Mouse (Mus musculus): ENCODE results near the gene Gper1. TPM values are rescaled to one million over a fixed set of nuclear protein-coding genes. Genes with fewer than 3 reads are reported as not detected.

The Gper1 gene
- polyA plus RNA-seq, 1 experiment = 4.4 TPM

DNA sequence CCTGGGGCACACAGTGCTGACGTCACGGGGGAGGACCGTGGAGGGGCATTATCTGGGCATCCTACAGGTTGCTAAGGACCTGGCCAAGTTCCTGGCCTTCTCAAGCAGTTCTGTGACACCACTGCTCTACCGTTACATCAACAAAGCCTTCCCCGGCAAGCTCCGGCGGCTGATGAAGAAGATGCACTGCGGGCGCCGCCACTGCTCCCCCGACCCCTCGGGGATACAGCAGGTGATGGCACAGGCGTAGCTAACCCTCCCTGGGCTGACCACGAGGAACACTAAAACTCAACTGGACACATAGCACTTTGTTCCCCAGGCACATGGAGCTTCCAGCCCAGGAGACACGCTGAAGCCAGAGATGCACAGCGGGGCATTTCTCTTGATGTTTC lies 29.8 kb upstream of the Gper1 start:
- DNase-seq = no peak
- TF ChIP-seq POLR2A (IDR thresholded peaks at IDR 0.05; ENCODE audit: borderline replicate concordance, insufficient read depth, low read length) = no peak
- no peak for TF ChIP-seq CTCF (IDR thresholded peaks at IDR 0.05; ENCODE audit: borderline replicate concordance, insufficient read depth, low read depth, low read length)
- WGBS = 83% methylated on average over 16 of the region's 16 CpGs
- Histone ChIP-seq H3K4me3 (replicated peaks; ENCODE audit: insufficient read depth, low read depth, low read length) (no peak overlapping the region), H3K27me3 (ENCODE audit: control insufficient read depth, insufficient read depth, low read length) (no peaks in the 10 kb centered on the region), H3K4me1 (ENCODE audit: control insufficient read depth, insufficient read depth, low read length) (peaks cover 30% of the 10 kb centered on the region), H3K27ac (ENCODE audit: insufficient read depth, low read length) (no peak overlapping the region)

DNA sequence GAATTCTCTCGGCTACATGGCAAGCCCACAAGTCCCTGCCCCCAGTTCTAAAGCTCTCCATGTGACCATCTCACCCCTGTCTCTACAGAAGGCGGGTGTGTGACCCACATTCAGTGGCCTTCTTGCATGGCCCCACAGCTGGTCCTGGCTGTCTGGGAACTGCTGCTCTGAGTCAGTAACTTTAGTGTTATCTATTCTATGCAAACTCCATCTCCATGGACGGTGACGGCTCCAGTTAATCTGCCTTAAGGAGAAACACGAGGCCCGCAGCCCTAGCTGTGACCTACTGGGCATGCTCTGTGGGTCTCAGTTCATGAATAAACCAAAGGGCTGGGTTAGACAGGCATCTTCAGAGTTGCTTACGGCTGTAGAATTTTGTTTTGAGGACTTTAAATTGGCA lies 28.6 kb upstream of the Gper1 start:
- Histone ChIP-seq H3K4me3 (replicated peaks; ENCODE audit: insufficient read depth, low read depth, low read length) (no peak overlapping the region), H3K27me3 (ENCODE audit: control insufficient read depth, insufficient read depth, low read length) (no peaks in the 10 kb centered on the region), H3K27ac (ENCODE audit: insufficient read depth, low read length) (no peak overlapping the region), H3K4me1 (ENCODE audit: control insufficient read depth, insufficient read depth, low read length) (peaks cover 29% of the 10 kb centered on the region)
- no peak for TF ChIP-seq CTCF (IDR thresholded peaks at IDR 0.05; ENCODE audit: borderline replicate concordance, insufficient read depth, low read depth, low read length)
- no peak for TF ChIP-seq POLR2A (IDR thresholded peaks at IDR 0.05; ENCODE audit: borderline replicate concordance, insufficient read depth, low read length)
- no peak for DNase-seq
- WGBS = 82% methylated on average over 7 of the region's 7 CpGs

DNA sequence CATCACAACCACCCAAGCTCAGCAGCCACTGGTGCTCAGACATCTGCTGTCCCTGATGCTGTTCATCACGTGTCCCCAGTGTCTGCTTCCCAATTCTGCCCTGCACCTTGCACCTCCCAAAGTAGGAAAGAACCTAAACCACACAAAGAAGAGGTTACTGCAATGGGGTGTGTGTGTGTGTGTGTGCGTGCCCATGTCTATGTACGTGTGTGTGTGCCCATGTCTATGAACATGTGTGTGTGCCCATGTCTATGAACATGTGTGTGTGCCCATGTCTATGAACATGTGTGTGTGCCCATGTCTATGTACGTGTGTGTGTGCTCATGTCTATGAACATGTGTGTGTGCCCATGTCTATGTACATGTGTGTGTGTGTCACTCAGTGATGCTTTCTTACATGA lies 27.4 kb upstream of the Gper1 start:
- TF ChIP-seq POLR2A (IDR thresholded peaks at IDR 0.05; ENCODE audit: borderline replicate concordance, insufficient read depth, low read length) = no peak
- no peak for TF ChIP-seq CTCF (IDR thresholded peaks at IDR 0.05; ENCODE audit: borderline replicate concordance, insufficient read depth, low read depth, low read length)
- no peak overlapping the region for H3K27ac ChIP-seq (ENCODE audit: insufficient read depth, low read length)
- peaks cover 38% of the 10 kb centered on the region for H3K4me1 ChIP-seq (ENCODE audit: control insufficient read depth, insufficient read depth, low read length)
- DNase-seq = no peak
- H3K27me3 ChIP-seq (ENCODE audit: control insufficient read depth, insufficient read depth, low read length) = no peaks in the 10 kb centered on the region
- 86% methylated on average over 4 of the region's 4 CpGs for WGBS
- no peak overlapping the region for H3K4me3 ChIP-seq (replicated peaks; ENCODE audit: insufficient read depth, low read depth, low read length)

DNA sequence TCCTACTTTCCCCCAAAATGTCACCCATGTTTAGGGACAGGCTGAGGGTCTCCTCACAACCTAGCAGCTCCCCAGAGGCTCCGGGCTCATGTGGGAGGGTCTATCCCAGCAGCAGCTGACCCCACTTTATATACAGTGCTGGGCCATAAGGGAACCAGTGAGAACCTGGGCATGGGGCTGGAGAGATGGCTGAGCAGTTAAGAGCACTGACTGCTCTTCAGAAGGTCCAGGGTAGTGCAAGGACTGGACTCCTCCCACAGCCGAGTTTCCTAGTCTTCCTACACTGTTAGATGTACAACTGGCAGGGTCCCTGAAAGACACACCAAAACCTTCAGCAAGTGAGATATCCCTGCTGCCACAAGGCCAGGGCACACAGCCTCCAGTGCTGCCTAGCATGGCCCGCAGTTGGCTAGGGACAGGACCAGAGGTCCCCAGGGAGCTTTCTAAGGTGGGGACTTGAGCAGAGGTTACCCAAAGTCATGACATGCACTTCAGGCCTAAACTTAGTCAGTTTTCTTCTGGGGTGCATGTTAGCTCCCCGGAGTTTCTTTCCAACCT lies 25.5 kb upstream of the Gper1 start:
- Histone ChIP-seq H3K27ac (ENCODE audit: insufficient read depth, low read length) (no peak overlapping the region), H3K27me3 (ENCODE audit: control insufficient read depth, insufficient read depth, low read length) (no peaks in the 10 kb centered on the region), H3K4me3 (replicated peaks; ENCODE audit: insufficient read depth, low read depth, low read length) (no peak overlapping the region), H3K4me1 (ENCODE audit: control insufficient read depth, insufficient read depth, low read length) (peaks cover 27% of the 10 kb centered on the region)
- WGBS = 93% methylated on average over 4 of the region's 4 CpGs
- no peak for DNase-seq
- TF ChIP-seq POLR2A (IDR thresholded peaks at IDR 0.05; ENCODE audit: borderline replicate concordance, insufficient read depth, low read length) = no peak
- no peak for TF ChIP-seq CTCF (IDR thresholded peaks at IDR 0.05; ENCODE audit: borderline replicate concordance, insufficient read depth, low read depth, low read length)

DNA sequence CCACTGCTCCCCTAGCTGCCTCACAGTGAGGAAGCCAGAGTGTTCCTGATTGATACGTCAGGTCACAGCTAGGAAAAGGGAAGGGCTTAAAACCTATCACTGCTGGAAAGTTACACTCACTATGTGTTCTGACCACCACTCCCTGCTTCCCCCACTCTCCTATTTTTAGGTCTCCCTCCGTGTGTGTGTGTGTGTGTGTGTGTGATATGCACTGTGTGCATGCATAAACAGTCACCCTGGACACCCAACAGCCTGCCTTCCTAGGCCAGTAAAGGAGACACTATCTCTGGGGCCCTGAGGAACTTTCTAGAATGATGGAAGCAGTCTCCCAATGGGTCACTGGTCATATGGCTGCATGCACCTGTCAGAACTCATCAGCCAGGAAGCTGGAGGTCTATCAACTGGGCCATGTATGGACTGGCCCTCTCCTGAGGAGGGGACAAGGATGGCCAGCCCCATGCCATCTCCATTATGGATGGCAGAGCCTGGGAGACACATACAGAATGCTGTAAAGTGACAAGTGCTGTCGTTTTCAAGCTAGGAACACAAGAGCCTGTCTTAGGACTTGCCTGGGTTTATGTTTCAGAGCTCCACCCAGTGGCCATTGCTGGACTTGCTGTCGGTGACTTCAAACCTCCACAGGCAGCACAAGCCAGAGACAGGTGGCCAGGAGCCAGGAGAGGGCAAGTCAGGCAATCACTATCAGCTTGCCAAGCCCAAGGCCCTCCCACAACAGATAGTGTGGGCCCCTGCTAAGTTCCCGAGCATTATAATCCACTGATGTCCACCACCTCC lies 24.8 kb upstream of the Gper1 start:
- no peak overlapping the region for H3K27ac ChIP-seq (ENCODE audit: insufficient read depth, low read length)

DNA sequence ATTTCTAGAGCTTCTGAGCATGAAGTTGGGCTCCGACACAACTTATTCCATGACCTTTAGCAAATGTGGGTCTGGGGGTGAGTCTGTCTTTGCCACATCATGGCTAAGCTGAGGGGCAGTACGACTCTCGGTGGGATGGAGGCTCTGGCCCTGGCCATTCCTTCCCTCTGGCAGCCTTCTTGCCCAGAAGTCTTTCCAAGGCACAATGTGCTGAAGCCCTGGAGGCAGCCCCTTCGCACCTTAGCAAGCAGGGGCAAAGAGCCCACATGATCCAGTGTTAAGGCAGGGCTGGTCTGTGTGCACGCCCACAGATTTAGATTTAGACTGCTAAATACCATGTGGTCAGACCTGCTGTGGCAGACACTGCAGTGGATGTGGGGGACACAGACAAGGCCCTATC lies 24.2 kb upstream of the Gper1 start:
- Histone ChIP-seq H3K27me3 (ENCODE audit: control insufficient read depth, insufficient read depth, low read length) (no peaks in the 10 kb centered on the region), H3K4me3 (replicated peaks; ENCODE audit: insufficient read depth, low read depth, low read length) (no peak overlapping the region), H3K4me1 (ENCODE audit: control insufficient read depth, insufficient read depth, low read length) (peaks cover 31% of the 10 kb centered on the region), H3K27ac (ENCODE audit: insufficient read depth, low read length) (no peak overlapping the region)
- 46% methylated on average over 5 of the region's 5 CpGs for WGBS
- TF ChIP-seq POLR2A (IDR thresholded peaks at IDR 0.05; ENCODE audit: borderline replicate concordance, insufficient read depth, low read length) = no peak
- TF ChIP-seq CTCF (IDR thresholded peaks at IDR 0.05; ENCODE audit: borderline replicate concordance, insufficient read depth, low read depth, low read length) = no peak
- DNase-seq = no peak

More for the DNA sequence above, 24.8 kb upstream of the Gper1 start:
- H3K4me1 ChIP-seq (ENCODE audit: control insufficient read depth, insufficient read depth, low read length) = peaks cover 29% of the 10 kb centered on the region
- H3K4me3 ChIP-seq (replicated peaks; ENCODE audit: insufficient read depth, low read depth, low read length) = no peak overlapping the region
- TF ChIP-seq POLR2A (IDR thresholded peaks at IDR 0.05; ENCODE audit: borderline replicate concordance, insufficient read depth, low read length) (no peak), CTCF (IDR thresholded peaks at IDR 0.05; ENCODE audit: borderline replicate concordance, insufficient read depth, low read depth, low read length) (peak; percentile 86)
- peak; percentile 92 to 94 for DNase-seq
- no peaks in the 10 kb centered on the region for H3K27me3 ChIP-seq (ENCODE audit: control insufficient read depth, insufficient read depth, low read length)
- WGBS = 33% methylated on average over 5 of the region's 5 CpGs

DNA sequence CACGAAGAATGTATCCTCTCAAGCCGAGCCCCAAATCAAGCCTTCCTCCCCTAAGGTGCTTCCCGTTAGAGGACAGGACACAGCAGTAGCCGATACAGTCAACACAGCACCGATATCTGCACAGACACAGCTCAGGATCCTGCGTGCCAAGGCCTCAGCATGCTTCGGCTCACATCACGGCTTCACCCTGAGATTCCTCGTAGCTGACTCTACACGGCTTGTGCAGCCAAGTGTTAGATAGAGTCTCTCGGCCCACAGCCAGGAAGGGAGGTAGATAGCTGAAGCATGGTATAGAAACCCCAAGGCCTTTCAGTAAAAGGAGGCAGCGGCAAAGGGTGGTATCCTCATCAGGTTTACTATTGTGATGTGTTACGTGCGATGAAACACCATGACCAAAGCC lies 23.0 kb upstream of the Gper1 start:
- Histone ChIP-seq H3K27ac (ENCODE audit: insufficient read depth, low read length) (no peak overlapping the region), H3K4me3 (replicated peaks; ENCODE audit: insufficient read depth, low read depth, low read length) (no peak overlapping the region), H3K4me1 (ENCODE audit: control insufficient read depth, insufficient read depth, low read length) (peaks cover 31% of the 10 kb centered on the region), H3K27me3 (ENCODE audit: control insufficient read depth, insufficient read depth, low read length) (no peaks in the 10 kb centered on the region)
- DNase-seq = peak in 1 of 2 experiments; percentile 65
- no peak for TF ChIP-seq POLR2A (IDR thresholded peaks at IDR 0.05; ENCODE audit: borderline replicate concordance, insufficient read depth, low read length)
- TF ChIP-seq CTCF (IDR thresholded peaks at IDR 0.05; ENCODE audit: borderline replicate concordance, insufficient read depth, low read depth, low read length) = no peak
- 32% methylated on average over 14 of the region's 14 CpGs for WGBS

DNA sequence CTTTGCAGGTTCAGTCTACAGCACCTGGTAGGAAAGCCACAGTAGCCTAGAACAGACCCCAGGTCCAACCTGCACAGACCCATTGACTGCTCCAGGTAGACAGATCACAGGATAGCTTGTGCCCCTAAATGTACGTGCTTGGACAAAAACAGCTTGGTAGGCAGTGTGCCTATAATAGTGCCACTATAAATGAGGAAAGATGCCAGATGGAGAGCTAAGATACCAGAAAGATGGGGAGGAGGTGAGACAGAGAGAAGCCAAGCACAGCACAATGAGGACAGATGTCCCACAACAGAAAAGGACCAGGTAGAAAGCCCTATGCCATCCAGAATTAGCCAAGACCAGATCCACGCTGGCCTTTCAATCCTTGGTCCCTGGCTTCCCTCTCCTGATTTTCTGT lies 20.8 kb upstream of the Gper1 start:
- no peak for DNase-seq
- H3K4me1 ChIP-seq (ENCODE audit: control insufficient read depth, insufficient read depth, low read length) = peaks cover 31% of the 10 kb centered on the region
- no peak overlapping the region for H3K4me3 ChIP-seq (replicated peaks; ENCODE audit: insufficient read depth, low read depth, low read length)
- no peak for TF ChIP-seq CTCF (IDR thresholded peaks at IDR 0.05; ENCODE audit: borderline replicate concordance, insufficient read depth, low read depth, low read length)
- no peak for TF ChIP-seq POLR2A (IDR thresholded peaks at IDR 0.05; ENCODE audit: borderline replicate concordance, insufficient read depth, low read length)
- no peaks in the 10 kb centered on the region for H3K27me3 ChIP-seq (ENCODE audit: control insufficient read depth, insufficient read depth, low read length)
- H3K27ac ChIP-seq (ENCODE audit: insufficient read depth, low read length) = no peak overlapping the region
- 49% methylated on average over 2 of the region's 2 CpGs for WGBS
